Mouse (Mus musculus): ENCODE measurements around the gene Eif2ak1. TPM values are rescaled to one million over a fixed set of nuclear protein-coding genes. Genes with fewer than 3 reads are reported as not detected.

The Eif2ak1 gene
- total RNA-seq, 2 experiments from 2014 or later, result 20.0 to 20.7 TPM

Other genes starting within 250 kb of the Eif2ak1 start
- gene Cyth3, start 195.3 kb upstream of the Eif2ak1 start, total RNA-seq (2021), result 100 to 1,000 TPM in 1 of 2 experiments, 10 to 100 TPM in 1; 95.3 to 102 TPM
- 10 to 100 TPM; 14.3 to 15.3 TPM for gene Usp42, start 85.5 kb upstream of the Eif2ak1 start, total RNA-seq (2021)
- gene Ankrd61, start 79.9 kb downstream of the Eif2ak1 start, total RNA-seq (2021), result under 1 TPM in 1 of 2 experiments, not detected in 1; 0.24 TPM
- gene Aimp2, start 92.1 kb downstream of the Eif2ak1 start, total RNA-seq (2021), result 10 to 100 TPM; 43.6 to 45.8 TPM
- gene Pms2, start 92.2 kb downstream of the Eif2ak1 start, total RNA-seq (2021), result 10 to 100 TPM; 12.1 to 12.7 TPM
- gene Gm42421, start 110.4 kb downstream of the Eif2ak1 start, total RNA-seq (2021), result 1 to 10 TPM in 1 of 2 experiments, under 1 TPM in 1; 0.74 to 1.0 TPM
- gene Rsph10b, start 115.2 kb downstream of the Eif2ak1 start, total RNA-seq (2021), result under 1 TPM; 0.33 to 0.38 TPM
- 10 to 100 TPM; 43.1 to 43.8 TPM for gene Ccz1, start 197.1 kb downstream of the Eif2ak1 start, total RNA-seq (2021)
- not detected for gene Ocm, start 208.9 kb downstream of the Eif2ak1 start, total RNA-seq (2021)